Mouse (Mus musculus) liver, adult 2 months (tissue): ENCODE measurements around the gene Znhit1.

Experiments
- CTCF ChIP-seq: fragments of 200-500 bp; IDR thresholded peaks from 2 replicates; pipeline ENCODE4 v1.5.1; 2011; ENCODE audit warnings: low read depth, low read length, control low read depth
- POLR2A ChIP-seq: fragments of 200-500 bp; IDR thresholded peaks from 2 replicates; pipeline ENCODE4 v1.6.1; 2011; ENCODE audit warnings: low read length, control low read depth; ENCODE audit not compliant: insufficient read depth; ENCODE audit errors: extremely low read depth

- TF ChIP-seq POLR2A (no peak), CTCF (0 out of 2 replicates have a peak, but pooled peaks have one; percentile 4)
These were observed 42.0 kb upstream of the Znhit1 start for GRCm38 (mm10) chr5:137029643-137030415.
